Mouse (Mus musculus): ENCODE data around the gene Cd59b. TPM values are rescaled to one million over a fixed set of nuclear protein-coding genes. Genes with fewer than 3 reads are reported as not detected.
"Not testable (repeated sequence)": the region's sequence is repeated elsewhere in the genome, so short reads cannot be mapped to it uniquely, and the experiment has no call there.

Cd59b gene
- polyA plus RNA-seq, 1 experiment = 1.9 TPM

DNA sequence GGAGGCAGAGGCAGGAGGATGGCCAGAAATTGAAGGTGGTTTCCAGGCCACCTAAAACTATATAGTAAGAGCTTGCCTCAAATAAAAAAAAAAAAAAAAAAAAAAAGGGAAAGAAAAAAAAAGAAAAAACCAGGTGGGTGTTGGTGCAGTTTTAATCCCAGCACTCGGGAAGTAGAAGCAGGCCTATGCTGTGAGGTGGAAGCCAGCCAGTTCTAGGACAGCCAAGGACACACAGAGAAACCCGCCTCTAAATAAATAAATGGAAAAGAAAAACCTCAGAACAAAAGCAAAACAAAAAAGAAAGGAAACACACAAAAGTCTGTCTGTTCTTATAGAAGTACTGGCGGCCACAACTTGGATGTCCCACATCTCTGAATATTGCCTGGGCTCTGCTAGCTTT, 45.2 kb downstream of the Cd59b start:
- H3K27ac ChIP-seq (ENCODE audit: insufficient read depth, low read depth, low read length) = no peak overlapping the region
- H3K4me1 ChIP-seq (ENCODE audit: control insufficient read depth, insufficient read depth, low read length) = peaks cover 13% of the 10 kb centered on the region
- TF ChIP-seq CTCF (IDR thresholded peaks at IDR 0.05; ENCODE audit: low read depth, low read length) = no peak
- no peak for TF ChIP-seq POLR2A (IDR thresholded peaks at IDR 0.05; ENCODE audit: borderline replicate concordance, low read depth, low read length)
- H3K4me3 ChIP-seq (ENCODE audit: insufficient read depth, low read length) = no peak overlapping the region

DNA sequence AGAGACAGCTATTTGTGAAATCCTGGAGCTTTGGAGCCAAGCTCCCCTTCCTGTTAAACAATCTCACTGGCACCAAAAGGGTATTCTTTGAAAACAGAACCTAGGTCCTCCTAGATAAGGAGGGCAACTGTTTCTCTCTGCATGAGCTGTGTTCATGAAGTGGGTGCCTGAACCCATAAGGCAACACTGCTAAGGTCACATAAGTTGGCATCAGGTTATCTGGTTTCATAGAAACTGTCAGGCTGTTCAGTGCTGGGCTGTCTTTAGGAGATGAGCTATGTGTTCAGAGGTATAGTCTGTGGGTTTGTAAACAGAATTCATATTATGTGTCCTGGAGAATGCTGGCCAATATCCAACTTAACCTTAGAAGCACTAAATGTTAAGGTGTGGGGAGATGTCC, 47.5 kb downstream of the Cd59b start:
- H3K4me3 ChIP-seq (ENCODE audit: insufficient read depth, low read length); H3K4me1 ChIP-seq (ENCODE audit: control insufficient read depth, insufficient read depth, low read length); H3K27ac ChIP-seq (ENCODE audit: insufficient read depth, low read depth, low read length): not testable (repeated sequence)

- H3K27ac ChIP-seq (ENCODE audit: insufficient read depth, low read depth, low read length) = no peak overlapping the region
- no peak overlapping the region for H3K4me3 ChIP-seq (ENCODE audit: insufficient read depth, low read length)
- TF ChIP-seq POLR2A (IDR thresholded peaks at IDR 0.05; ENCODE audit: borderline replicate concordance, low read depth, low read length) = no peak
- no peak for TF ChIP-seq CTCF (IDR thresholded peaks at IDR 0.05; ENCODE audit: low read depth, low read length)
- peaks cover 7% of the 10 kb centered on the region for H3K4me1 ChIP-seq (ENCODE audit: control insufficient read depth, insufficient read depth, low read length)
Measured at GRCm38 (mm10) chr2:104119097-104119496, 49.4 kb downstream of the Cd59b start.

- TF ChIP-seq POLR2A (IDR thresholded peaks at IDR 0.05; ENCODE audit: borderline replicate concordance, low read depth, low read length) (no peak), CTCF (IDR thresholded peaks at IDR 0.05; ENCODE audit: low read depth, low read length) (no peak)
- H3K27ac ChIP-seq (ENCODE audit: insufficient read depth, low read depth, low read length) = no peak overlapping the region
- H3K4me1 ChIP-seq (ENCODE audit: control insufficient read depth, insufficient read depth, low read length) = peaks cover 7% of the 10 kb centered on the region
- no peak overlapping the region for H3K4me3 ChIP-seq (ENCODE audit: insufficient read depth, low read length)
Measured at GRCm38 (mm10) chr2:104120312-104120711, 50.7 kb downstream of the Cd59b start.

- Histone ChIP-seq H3K4me3 (ENCODE audit: insufficient read depth, low read length) (peak overlapping the region; percentile 65), H3K27ac (ENCODE audit: insufficient read depth, low read depth, low read length) (no peak overlapping the region), H3K4me1 (ENCODE audit: control insufficient read depth, insufficient read depth, low read length) (peaks cover 7% of the 10 kb centered on the region)
- no peak for TF ChIP-seq POLR2A (IDR thresholded peaks at IDR 0.05; ENCODE audit: borderline replicate concordance, low read depth, low read length)
- no peak for TF ChIP-seq CTCF (IDR thresholded peaks at IDR 0.05; ENCODE audit: low read depth, low read length)
Measured at GRCm38 (mm10) chr2:104121681-104122504, 52.2 kb downstream of the Cd59b start.

GRCm38 (mm10) chr2:104122505-104123378, 53.1 kb downstream of the Cd59b start, which contains the start of gene A930018P22Rik:
TSS of gene A930018P22Rik (plus strand) at chr2:104122769.
- Histone ChIP-seq H3K27ac (ENCODE audit: insufficient read depth, low read depth, low read length) (no peak within 1 kb of the TSS), H3K4me3 (ENCODE audit: insufficient read depth, low read length) (peak within 1 kb of the TSS; percentile 65), H3K4me1 (ENCODE audit: control insufficient read depth, insufficient read depth, low read length) (peaks cover 7% of the 10 kb centered on the region)
- TF ChIP-seq POLR2A (IDR thresholded peaks at IDR 0.05; ENCODE audit: borderline replicate concordance, low read depth, low read length) (no peak), CTCF (IDR thresholded peaks at IDR 0.05; ENCODE audit: low read depth, low read length) (no peak)

- Histone ChIP-seq H3K4me3 (ENCODE audit: insufficient read depth, low read length) (no peak overlapping the region), H3K27ac (ENCODE audit: insufficient read depth, low read depth, low read length) (no peak overlapping the region), H3K4me1 (ENCODE audit: control insufficient read depth, insufficient read depth, low read length) (peaks cover 7% of the 10 kb centered on the region)
- TF ChIP-seq POLR2A (IDR thresholded peaks at IDR 0.05; ENCODE audit: borderline replicate concordance, low read depth, low read length) = no peak
- TF ChIP-seq CTCF (IDR thresholded peaks at IDR 0.05; ENCODE audit: low read depth, low read length) = no peak
Measured at GRCm38 (mm10) chr2:104123540-104123939, 53.9 kb downstream of the Cd59b start.

GRCm38 (mm10) chr2:104124071-104124470, 54.4 kb downstream of the Cd59b start:
- TF ChIP-seq POLR2A (IDR thresholded peaks at IDR 0.05; ENCODE audit: borderline replicate concordance, low read depth, low read length) = no peak
- no peak for TF ChIP-seq CTCF (IDR thresholded peaks at IDR 0.05; ENCODE audit: low read depth, low read length)
- H3K4me3 ChIP-seq (ENCODE audit: insufficient read depth, low read length) = no peak overlapping the region
- no peak overlapping the region for H3K27ac ChIP-seq (ENCODE audit: insufficient read depth, low read depth, low read length)
- H3K4me1 ChIP-seq (ENCODE audit: control insufficient read depth, insufficient read depth, low read length) = peaks cover 7% of the 10 kb centered on the region

- TF ChIP-seq CTCF (IDR thresholded peaks at IDR 0.05; ENCODE audit: low read depth, low read length) = no peak
- no peak for TF ChIP-seq POLR2A (IDR thresholded peaks at IDR 0.05; ENCODE audit: borderline replicate concordance, low read depth, low read length)
- Histone ChIP-seq H3K27ac (ENCODE audit: insufficient read depth, low read depth, low read length) (no peak overlapping the region), H3K4me1 (ENCODE audit: control insufficient read depth, insufficient read depth, low read length) (no peaks in the 10 kb centered on the region), H3K4me3 (ENCODE audit: insufficient read depth, low read length) (no peak overlapping the region)
Measured at GRCm38 (mm10) chr2:104128803-104129531, 59.3 kb downstream of the Cd59b start.

Data from bone marrow macrophage, adult 2 months (primary cell).